Mouse (Mus musculus) Patski (cell line): Measurements from ENCODE around the gene Lekr1. TPM values are rescaled to one million over a fixed set of nuclear protein-coding genes. Genes with fewer than 3 reads are reported as not detected.

ENCODE experiments used
- ATAC-seq: fragments of 100-300 bp; one replicate; pipeline ENCODE4 v1.8.0; 2021
- CTCF ChIA-PET: fragments of 350-600 bp; sonication (Branson Sonifier 250); formaldehyde crosslinking; loops from one replicate; lab custom pipeline; 2022; ENCODE audit warnings: inconsistent platforms; lab: Charles Lee
- POLR2A ChIA-PET: fragments of 350-600 bp; sonication (Branson Sonifier 250); formaldehyde crosslinking; loops from one replicate; lab custom pipeline; 2022; ENCODE audit warnings: antibody characterized with exemption, inconsistent platforms; lab: Charles Lee
- DNase-seq: peaks from one replicate; pipeline ENCODE4 v3.0.0-alpha.2; 2011; ENCODE audit warnings: low read depth, low spot score
- H3K27me3 ChIP-seq: fragments of 371-371 bp; one replicate; pipeline ENCODE4 v1.5.1; 2021
- CTCF ChIP-seq: fragments of 100-300 bp; IDR thresholded peaks from one replicate; pipeline ENCODE4 v1.5.1; 2021
- in situ Hi-C: fragments of 300-500 bp; cut with MboI; formaldehyde crosslinking; loops from 3 replicates; pipeline ENCODE4 v1.11.1; 2018; ENCODE audit warnings: low pct_unique_long_range_greater_than_20kb, mixed read lengths
- polyA plus RNA-seq: library from polyadenylated mRNA; unstranded; gene quantifications from one replicate; pipeline ENCODE4 v1.2.3, GENCODE M21; 2021

Gene Lekr1
- polyA plus RNA-seq, 1 experiment from 2014 or later = 10.0 TPM

DNA sequence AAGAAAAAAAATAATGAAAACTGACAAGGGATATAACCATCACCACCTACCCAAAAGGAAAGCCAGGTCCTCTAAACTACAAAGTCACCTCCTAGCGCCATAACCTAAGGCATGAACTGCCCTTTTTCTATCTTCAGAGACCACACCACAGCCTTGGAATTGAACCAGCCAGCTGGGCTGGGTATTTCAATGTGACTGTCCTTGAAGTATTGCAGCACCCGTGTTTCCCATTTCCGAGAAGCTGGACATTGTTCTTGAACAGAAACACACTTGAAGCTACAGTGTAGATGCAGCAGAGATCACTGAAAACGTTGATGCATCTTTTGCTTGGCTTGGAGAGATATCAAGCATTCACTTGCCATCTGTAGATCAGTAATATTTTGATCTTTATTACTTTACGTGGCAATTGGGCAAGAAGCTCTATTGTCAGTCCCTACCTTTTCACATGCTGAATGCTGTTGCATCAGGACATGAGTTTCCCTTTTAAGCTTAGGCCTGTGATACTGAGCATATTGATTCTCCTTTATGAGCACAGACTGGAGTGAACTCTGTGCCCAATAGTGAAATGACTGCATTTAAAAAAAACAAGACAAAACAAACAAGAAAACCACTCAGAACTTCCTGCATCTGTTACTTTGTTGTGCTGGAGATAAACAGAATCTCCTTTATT, 176.6 kb downstream of the Lekr1 start:
- POLR2A ChIA-PET = interaction anchor here (0.6 to 0.7 kb wide), 2 partner anchors 330 to 385 kb away, joined by 3 to 4 read pairs; no protein-coding TSS in a partner anchor
- in situ Hi-C loops = no loop called here
- no peaks in the 10 kb centered on the region for H3K27me3 ChIP-seq
- no peak for DNase-seq
- CTCF ChIA-PET = interaction anchor here (1.2 to 2.2 kb wide), 3 partner anchors 12 to 34 kb away, joined by 4 to 10 read pairs (median 5); no protein-coding TSS in a partner anchor
- no peak for TF ChIP-seq CTCF
- ATAC-seq = no peak

- no peak for DNase-seq
- no peaks in the 10 kb centered on the region for H3K27me3 ChIP-seq
- ATAC-seq = no peak
- no peak for TF ChIP-seq CTCF
- CTCF ChIA-PET = interaction anchor here (0.9 to 2.2 kb wide), 4 partner anchors 11 to 34 kb away, joined by 3 to 10 read pairs (median 4); no protein-coding TSS in a partner anchor
- in situ Hi-C loops = no loop called here
- POLR2A ChIA-PET = no interaction called here
Observed at GRCm38 (mm10) chr3:65843185-65843552, 177.1 kb downstream of the Lekr1 start.

GRCm38 (mm10) chr3:65844302-65844701, 178.3 kb downstream of the Lekr1 start:
- in situ Hi-C loops = no loop called here
- TF ChIP-seq CTCF = no peak
- H3K27me3 ChIP-seq = no peaks in the 10 kb centered on the region
- POLR2A ChIA-PET = no interaction called here
- DNase-seq (no peak), ATAC-seq (peak; percentile 68)
- CTCF ChIA-PET = interaction anchor here (0.9 to 2.5 kb wide), 4 partner anchors 8 to 14 kb away, joined by 3 to 7 read pairs (median 4); no protein-coding TSS in a partner anchor

- ChIA-PET POLR2A (no interaction called here), CTCF (interaction anchor here (1.0 to 2.5 kb wide), 3 partner anchors 9 to 84 kb away, joined by 3 to 7 read pairs (median 4); no protein-coding TSS in a partner anchor)
- no peaks in the 10 kb centered on the region for H3K27me3 ChIP-seq
- DNase-seq = no peak
- in situ Hi-C loops = no loop called here
- no peak for TF ChIP-seq CTCF
- no peak for ATAC-seq
Observed at GRCm38 (mm10) chr3:65844851-65845552, 179.0 kb downstream of the Lekr1 start.

DNA sequence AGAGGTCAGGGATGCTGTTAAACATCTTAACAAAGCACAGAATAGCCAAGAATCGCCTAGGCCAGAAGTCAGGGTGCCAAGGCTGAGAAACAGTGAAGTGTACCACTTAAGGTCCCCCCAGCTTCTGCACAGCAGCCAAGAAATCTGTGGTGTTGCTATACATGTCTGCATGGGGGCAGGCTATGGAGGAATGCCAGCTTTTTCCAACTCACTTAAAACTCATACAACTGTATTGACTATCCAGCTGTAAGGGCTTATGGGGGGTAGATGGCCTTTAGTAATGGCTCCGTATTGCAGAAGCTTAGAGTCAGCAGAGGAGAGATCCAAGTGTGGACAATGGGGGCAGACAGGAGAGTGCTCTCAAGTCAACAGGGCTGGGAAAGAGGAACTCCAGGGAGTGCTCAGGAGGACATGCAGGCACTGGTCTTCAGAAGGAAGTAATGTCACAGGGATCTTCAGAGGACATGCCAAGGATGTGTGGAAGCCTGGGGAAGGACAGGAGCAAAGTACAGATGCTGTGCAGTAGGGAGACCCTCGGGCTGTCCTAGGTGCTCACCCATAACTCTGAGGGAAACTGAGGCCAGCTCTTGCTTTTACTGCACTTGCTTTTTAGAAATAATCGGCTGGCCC, 181.2 kb downstream of the Lekr1 start:
- ATAC-seq (no peak), DNase-seq (no peak)
- CTCF ChIA-PET = interaction anchor here (1.1 to 1.3 kb wide), 2 partner anchors 10 to 12 kb away, joined by 3 to 4 read pairs; no protein-coding TSS in a partner anchor
- in situ Hi-C loops = no loop called here
- H3K27me3 ChIP-seq = no peaks in the 10 kb centered on the region
- TF ChIP-seq CTCF = no peak
- POLR2A ChIA-PET = no interaction called here

GRCm38 (mm10) chr3:65853746-65854145, 187.7 kb downstream of the Lekr1 start:
- DNase-seq (no peak), ATAC-seq (no peak)
- in situ Hi-C loops = no loop called here
- ChIA-PET POLR2A (no interaction called here), CTCF (interaction anchor here (2.7 kb wide), 1 partner anchor 11 kb away, joined by 10 read pairs; no protein-coding TSS in a partner anchor)
- TF ChIP-seq CTCF = no peak
- H3K27me3 ChIP-seq = no peaks in the 10 kb centered on the region

GRCm38 (mm10) chr3:65855521-65855920, 189.5 kb downstream of the Lekr1 start:
- in situ Hi-C loops = no loop called here
- no peak for DNase-seq
- no peak for TF ChIP-seq CTCF
- no peaks in the 10 kb centered on the region for H3K27me3 ChIP-seq
- CTCF ChIA-PET = interaction anchor here (1.1 to 2.7 kb wide), 3 partner anchors 13 to 479 kb away, joined by 3 to 10 read pairs (median 9); no protein-coding TSS in a partner anchor
- POLR2A ChIA-PET = no interaction called here
- no peak for ATAC-seq

- TF ChIP-seq CTCF = no peak
- H3K27me3 ChIP-seq = no peaks in the 10 kb centered on the region
- POLR2A ChIA-PET = no interaction called here
- in situ Hi-C loops = no loop called here
- CTCF ChIA-PET = interaction anchor here (0.8 to 1.1 kb wide), 2 partner anchors 71 to 340 kb away, joined by 3 to 5 read pairs; no protein-coding TSS in a partner anchor
- DNase-seq (no peak), ATAC-seq (no peak)
Observed at GRCm38 (mm10) chr3:65858118-65858517, 192.1 kb downstream of the Lekr1 start.

GRCm38 (mm10) chr3:65858741-65859348, 192.8 kb downstream of the Lekr1 start:
- no peaks in the 10 kb centered on the region for H3K27me3 ChIP-seq
- no peak for TF ChIP-seq CTCF
- POLR2A ChIA-PET = no interaction called here
- in situ Hi-C loops = no loop called here
- DNase-seq = no peak
- CTCF ChIA-PET = interaction anchor here (0.8 kb wide), 1 partner anchor 340 kb away, joined by 3 read pairs; no protein-coding TSS in a partner anchor
- ATAC-seq = no peak

GRCm38 (mm10) chr3:65859750-65860149, 193.7 kb downstream of the Lekr1 start:
- POLR2A ChIA-PET = no interaction called here
- CTCF ChIA-PET = interaction anchor here (1.9 kb wide), 1 partner anchor 70 kb away, joined by 10 read pairs; no protein-coding TSS in a partner anchor
- in situ Hi-C loops = loop anchor here (5.0 to 10.0 kb wide), 5 partner anchors 135 to 875 kb away; no protein-coding TSS in a partner anchor
- no peak for ATAC-seq
- no peak for TF ChIP-seq CTCF
- DNase-seq = no peak
- H3K27me3 ChIP-seq = no peaks in the 10 kb centered on the region
